Mouse (Mus musculus): ENCODE measurements around the gene Fbxo9.

DNA sequence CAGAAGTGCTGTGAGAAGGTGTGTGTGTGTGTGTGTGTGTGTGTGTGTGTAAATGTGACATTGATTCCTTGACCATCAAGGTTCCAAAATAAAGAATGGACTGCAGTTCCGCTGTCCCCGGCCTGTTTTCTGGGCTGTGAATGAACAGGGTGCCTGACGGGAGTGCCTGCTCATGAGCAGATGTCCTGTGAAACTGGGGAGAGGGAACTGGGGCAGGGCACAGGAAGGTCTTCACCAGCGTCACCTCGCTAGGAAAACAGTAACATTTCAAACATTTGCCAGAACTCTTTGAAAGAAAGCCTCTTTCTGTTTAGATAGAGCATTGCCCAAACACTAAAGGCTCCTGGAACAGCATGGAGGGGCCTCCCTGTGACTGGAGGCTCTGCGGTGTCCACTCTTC, 13.1 kb upstream of the Fbxo9 start:
- TF ChIP-seq POLR2A (IDR thresholded peaks at IDR 0.05; ENCODE audit: low read depth, low read length) (no peak), CTCF (conservative IDR thresholded peaks at IDR 0.05; ENCODE audit: insufficient read depth, insufficient read length, low read depth, low read length) (no peak)
